Mouse (Mus musculus) kidney, postnatal 4 days (tissue): ENCODE measurements around the gene Itpkb.

Source experiments
- DNase-seq, 2 experiments: peaks; one replicate each; pipeline ENCODE4 v3.0.0; 2021; ENCODE audit warnings: mixed read lengths in 2 of 2

Itpkb gene

GRCm38 (mm10) chr1:180402481-180403081 is 72.3 kb downstream of the Itpkb start:
- DNase-seq = peak in 1 of 2 experiments; percentile 37

- DNase-seq = peak in 1 of 2 experiments; percentile 29
Observed at GRCm38 (mm10) chr1:180403357-180403693, 73.0 kb downstream of the Itpkb start.

- peak; percentile 51 to 72 for DNase-seq
Observed at GRCm38 (mm10) chr1:180403694-180404606, 73.7 kb downstream of the Itpkb start.

GRCm38 (mm10) chr1:180404706-180405105 is 74.4 kb downstream of the Itpkb start:
- DNase-seq = no peak

GRCm38 (mm10) chr1:180405576-180406335 is 75.5 kb downstream of the Itpkb start:
- DNase-seq = peak; percentile 47 to 69

- no peak for DNase-seq
Observed at GRCm38 (mm10) chr1:180406336-180407035, 76.2 kb downstream of the Itpkb start.

- peak; percentile 88 to 90 for DNase-seq
Observed at GRCm38 (mm10) chr1:180407171-180407671, 76.9 kb downstream of the Itpkb start.

GRCm38 (mm10) chr1:180407727-180408719 is 77.7 kb downstream of the Itpkb start:
- no peak for DNase-seq

GRCm38 (mm10) chr1:180408832-180409231 is 78.5 kb downstream of the Itpkb start:
- DNase-seq = peak; percentile 50 to 55

GRCm38 (mm10) chr1:180409771-180410170 is 79.5 kb downstream of the Itpkb start:
- DNase-seq = no peak

GRCm38 (mm10) chr1:180410306-180410705 is 80.0 kb downstream of the Itpkb start:
- no peak for DNase-seq

- DNase-seq = no peak
Observed at GRCm38 (mm10) chr1:180415064-180415463, 84.8 kb downstream of the Itpkb start.

- no peak for DNase-seq
Observed at GRCm38 (mm10) chr1:180415836-180416235, 85.6 kb downstream of the Itpkb start.

GRCm38 (mm10) chr1:180417118-180417517 is 86.8 kb downstream of the Itpkb start:
- DNase-seq = no peak

GRCm38 (mm10) chr1:180419059-180419458 is 88.8 kb downstream of the Itpkb start:
- no peak for DNase-seq

- DNase-seq = no peak
Observed at GRCm38 (mm10) chr1:180420496-180421164, 90.3 kb downstream of the Itpkb start.

GRCm38 (mm10) chr1:180421165-180421909 is 91.1 kb downstream of the Itpkb start:
- DNase-seq = no peak

- DNase-seq = peak; percentile 88 to 93
Observed at GRCm38 (mm10) chr1:180422076-180422828, 92.0 kb downstream of the Itpkb start.

- DNase-seq = peak; percentile 59 to 71
Observed at GRCm38 (mm10) chr1:180423008-180423639, 92.8 kb downstream of the Itpkb start.
